Mouse (Mus musculus) liver, embryonic 14 days (tissue): ENCODE measurements around the gene Olfr96. TPM values are rescaled to one million over a fixed set of nuclear protein-coding genes. Genes with fewer than 3 reads are reported as not detected.

Source experiments
- polyA plus RNA-seq: library from polyadenylated mRNA; depleted of rRNA; stranded (reverse); fragments of >200 nt; gene quantifications from 2 replicates; pipeline ENCODE4 v1.2.3, GENCODE M21; 2012; rRNA removed

The Olfr96 gene
- polyA plus RNA-seq, result not detected in 2 replicates

GRCm38 (mm10) chr17:37219846-37220245 lies at the start of gene Olfr96:
Gene Olfr96, plus strand, starts transcription at chr17:37220146.

GRCm38 (mm10) chr17:37193656-37194055 lies 26.3 kb upstream of the Olfr96 start, which contains the start of gene Ubd:
Gene Ubd, plus strand, starts transcription at chr17:37193892.

GRCm38 (mm10) chr17:37200894-37201293 lies 19.1 kb upstream of the Olfr96 start, which contains the start of gene Olfr94:
Gene Olfr94, minus strand, starts transcription at chr17:37200994.

GRCm38 (mm10) chr17:37213018-37213417 lies 6.9 kb upstream of the Olfr96 start, which contains the start of gene Olfr95:
Gene Olfr95, minus strand, starts transcription at chr17:37213118.

GRCm38 (mm10) chr17:37237230-37237629 lies 17.3 kb downstream of the Olfr96 start, which contains the start of gene Olfr97:
Gene Olfr97, minus strand, starts transcription at chr17:37237330.

GRCm38 (mm10) chr17:37263626-37264025 lies 43.7 kb downstream of the Olfr96 start, which contains the start of gene Olfr98:
Gene Olfr98, minus strand, starts transcription at chr17:37263749.

GRCm38 (mm10) chr17:37270058-37270701 lies 50.2 kb downstream of the Olfr96 start, which contains the start of gene H2-M3:
Gene H2-M3, plus strand, starts transcription at chr17:37270220.

Other genes with a start within 250 kb of the Olfr96 start
- not detected in 2 replicates for gene 2410137M14Rik, start 238.9 kb upstream of the Olfr96 start, polyA plus RNA-seq
- 0.09 and 0.10 TPM in 2 replicates for gene H2-M5, start 230.6 kb upstream of the Olfr96 start, polyA plus RNA-seq
- 4.1 and 4.7 TPM in 2 replicates for gene Zfp57, start 219.0 kb upstream of the Olfr96 start, polyA plus RNA-seq
- gene Mog, start 196.7 kb upstream of the Olfr96 start, polyA plus RNA-seq, result not detected in 2 replicates
- gene Gabbr1, start 174.2 kb upstream of the Olfr96 start, polyA plus RNA-seq, result 2.0 TPM in 2 replicates
- gene Olfr90, start 131.6 kb upstream of the Olfr96 start, polyA plus RNA-seq, result not detected in 2 replicates
- gene Olfr91, start 121.9 kb upstream of the Olfr96 start, polyA plus RNA-seq, result not detected in 2 replicates
- not detected in 2 replicates for gene Olfr92, start 100.1 kb upstream of the Olfr96 start, polyA plus RNA-seq
- gene Olfr93, start 58.7 kb upstream of the Olfr96 start, polyA plus RNA-seq, result not detected in 2 replicates
- gene Ubd, start 26.3 kb upstream of the Olfr96 start, polyA plus RNA-seq, result not detected in 2 replicates
- gene Olfr94, start 19.2 kb upstream of the Olfr96 start, polyA plus RNA-seq, result not detected in 2 replicates
- not detected in 2 replicates for gene Olfr95, start 7.0 kb upstream of the Olfr96 start, polyA plus RNA-seq
- gene Olfr97, start 17.2 kb downstream of the Olfr96 start, polyA plus RNA-seq, result not detected in 2 replicates
- gene Olfr98, start 43.6 kb downstream of the Olfr96 start, polyA plus RNA-seq, result not detected in 2 replicates
- 0.87 and 1.1 TPM in 2 replicates for gene H2-M3, start 50.1 kb downstream of the Olfr96 start, polyA plus RNA-seq
- not detected in 2 replicates for gene Olfr99, start 63.3 kb downstream of the Olfr96 start, polyA plus RNA-seq
- gene Olfr101, start 84.2 kb downstream of the Olfr96 start, polyA plus RNA-seq, result not detected in 2 replicates
- not detected in 2 replicates for gene Olfr102, start 96.9 kb downstream of the Olfr96 start, polyA plus RNA-seq
- gene Olfr103, start 119.6 kb downstream of the Olfr96 start, polyA plus RNA-seq, result not detected in 2 replicates
- gene Olfr104-ps, start 139.4 kb downstream of the Olfr96 start, polyA plus RNA-seq, result not detected in 2 replicates
- not detected in 2 replicates for gene Olfr105-ps, start 158.9 kb downstream of the Olfr96 start, polyA plus RNA-seq
- not detected in 2 replicates for gene Olfr106-ps, start 170.2 kb downstream of the Olfr96 start, polyA plus RNA-seq
- not detected in 2 replicates for gene Olfr107, start 179.1 kb downstream of the Olfr96 start, polyA plus RNA-seq
- not detected in 2 replicates for gene Olfr108, start 225.3 kb downstream of the Olfr96 start, polyA plus RNA-seq
- not detected in 2 replicates for gene Olfr109, start 238.8 kb downstream of the Olfr96 start, polyA plus RNA-seq